Mouse (Mus musculus) C2C12 (cell line): ENCODE data around the gene Npb.

Source experiments
- CEBPB ChIP-seq: IDR thresholded peaks from one replicate; pipeline ENCODE4 v1.6.1; 2011; ENCODE audit warnings: low read depth, mild to moderate bottlenecking, control low read depth, moderate library complexity
- CTCF ChIP-seq: IDR thresholded peaks from one replicate; pipeline ENCODE4 v1.5.1; 2011; ENCODE audit not compliant: control insufficient read depth, insufficient read depth, insufficient read length
- FOSL1 ChIP-seq: IDR thresholded peaks from one replicate; pipeline ENCODE4 v1.8.0; 2011; ENCODE audit warnings: mild to moderate bottlenecking, low read length; ENCODE audit not compliant: poor library complexity, insufficient read depth, severe bottlenecking
- MAX ChIP-seq: IDR thresholded peaks from one replicate; pipeline ENCODE4 v1.6.1; 2011; ENCODE audit warnings: mild to moderate bottlenecking, control low read depth
- MYOD1 ChIP-seq: IDR thresholded peaks from one replicate; pipeline ENCODE4 v1.6.1; 2011; ENCODE audit warnings: low read depth; ENCODE audit not compliant: control insufficient read depth, insufficient read length
- MYOG ChIP-seq: IDR thresholded peaks from one replicate; pipeline ENCODE4 v1.6.1; 2011; ENCODE audit not compliant: control insufficient read depth, insufficient read length; ENCODE audit errors: extremely low read depth
- USF1 ChIP-seq: IDR thresholded peaks from one replicate; pipeline ENCODE4 v1.6.1; 2011; ENCODE audit warnings: low read depth, mild to moderate bottlenecking, control low read depth, moderate library complexity

GRCm38 (mm10) chr11:120622805-120623204 lies 14.5 kb downstream of the Npb start:
- TF ChIP-seq CTCF (no peak), MYOG (no peak), FOSL1 (no peak), MYOD1 (no peak), CEBPB (no peak), MAX (no peak), USF1 (no peak)
